Mouse (Mus musculus) G1E (cell line): ENCODE measurements around the gene Spats2. TPM values are rescaled to one million over a fixed set of nuclear protein-coding genes. Genes with fewer than 3 reads are reported as not detected.

Experiments used
- ATAC-seq: 2 replicates; pipeline ENCODE4 v1.8.0; 2016; ENCODE audit warnings: mild to moderate bottlenecking; ENCODE audit not compliant: insufficient number of reproducible peaks, poor library complexity, low FRiP score, severe bottlenecking; ENCODE audit errors: extremely low read depth
- DNase-seq: peaks from one replicate; pipeline ENCODE4 v3.0.0; 2012; ENCODE audit warnings: low spot score
- H3K27me3 ChIP-seq: 2 replicates; pipeline ENCODE4 v1.6.1; 2012; ENCODE audit warnings: mild to moderate bottlenecking, low read length, inconsistent platforms; ENCODE audit not compliant: insufficient read depth
- H3K36me3 ChIP-seq: replicated peaks from 2 replicates; pipeline ENCODE3; 2012; ENCODE audit warnings: mild to moderate bottlenecking, inconsistent platforms
- H3K4me1 ChIP-seq: 2 replicates; pipeline ENCODE4 v1.6.1; 2012; ENCODE audit warnings: low read depth, low read length, inconsistent platforms, mixed read lengths; ENCODE audit not compliant: insufficient read depth
- H3K4me3 ChIP-seq: 2 replicates; pipeline ENCODE4 v1.5.1; 2012; ENCODE audit warnings: low read depth, mild to moderate bottlenecking, inconsistent platforms, low read length, moderate library complexity, mixed read lengths
- H3K9me3 ChIP-seq: replicated peaks from 2 replicates; pipeline ENCODE4 v1.6.1; 2012; ENCODE audit warnings: inconsistent platforms
- CTCF ChIP-seq: IDR thresholded peaks from 2 replicates; pipeline ENCODE4 v1.5.1; 2012; ENCODE audit warnings: low read depth, low read length, inconsistent platforms, mixed read lengths
- GATA1 ChIP-seq: IDR thresholded peaks from 2 replicates; pipeline ENCODE4 v1.6.1; 2012; ENCODE audit warnings: borderline replicate concordance, low read length, inconsistent platforms, mixed read lengths
- GATA2 ChIP-seq: IDR thresholded peaks from 2 replicates; pipeline ENCODE4 v1.6.1; 2012; ENCODE audit warnings: low read depth, low read length, inconsistent platforms, borderline replicate concordance
- POLR2AphosphoS5 ChIP-seq: IDR thresholded peaks from 2 replicates; pipeline ENCODE4 v1.6.1; 2012; ENCODE audit warnings: low read depth, low read length, inconsistent platforms; ENCODE audit not compliant: insufficient replicate concordance
- TAL1 ChIP-seq: conservative IDR thresholded peaks from 2 replicates; pipeline ENCODE4 v1.6.1; 2012; ENCODE audit warnings: low read depth, low read length, inconsistent platforms, mixed read lengths
- polyA plus RNA-seq: library from polyadenylated mRNA; stranded (reverse); fragments of >175 nt; gene quantifications from 2 replicates; pipeline ENCODE4 v1.2.3, GENCODE M21; 2012
- total RNA-seq, 2 experiments: library from RNA; stranded (forward) in 1 of 2; stranded (reverse) in 1 of 2; fragments of 200-1000 nt in 1 of 2; fragments of >200 nt in 1 of 2; fragmentation: Nextera tagmentation in 1 of 2; gene quantifications; 2 replicates each; pipeline ENCODE4 v1.2.3; 2014 to 2017

The Spats2 gene
- total and polyA plus RNA-seq, 3 experiments, result 0.05 TPM; not detected in 2

- H3K9me3 ChIP-seq, result peaks cover 3% of the 10 kb centered on the region
- TF ChIP-seq TAL1, result no peak
- no peak for TF ChIP-seq GATA2
- TF ChIP-seq POLR2AphosphoS5, result no peak
- TF ChIP-seq CTCF, result no peak
- no peak for TF ChIP-seq GATA1
- H3K4me3 ChIP-seq, result no peak overlapping the region
- peaks cover 54% of the 10 kb centered on the region for H3K27me3 ChIP-seq
- no peak for ATAC-seq
- H3K4me1 ChIP-seq, result peaks cover 5% of the 10 kb centered on the region
- DNase-seq, result no peak
- peaks cover 2% of the 10 kb centered on the region for H3K36me3 ChIP-seq
Observed at GRCm38 (mm10) chr15:99089069-99089468, 36.6 kb upstream of the Spats2 start.

DNA sequence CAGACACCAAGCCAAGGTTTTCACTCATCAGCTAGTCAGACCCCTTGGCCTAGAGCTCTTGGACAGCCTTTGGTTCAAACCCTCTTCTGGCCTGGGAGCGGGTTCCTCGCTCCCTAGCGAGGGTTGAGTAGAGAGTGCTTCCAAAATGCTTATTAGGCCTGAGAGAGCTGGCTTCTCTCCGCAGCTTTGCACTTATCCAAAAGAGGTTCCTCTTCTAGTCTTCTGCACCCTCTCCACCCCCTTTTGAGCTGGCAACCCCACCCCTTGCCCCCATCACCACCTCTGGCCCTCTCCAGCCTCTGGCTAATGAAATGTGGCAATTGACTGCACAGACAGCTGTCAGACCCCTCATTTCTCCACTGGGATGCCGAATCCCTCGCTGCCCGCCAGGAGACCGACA is 32.8 kb upstream of the Spats2 start, which contains the start of gene Dnajc22:
TSS of gene Dnajc22 (plus strand) at position 301 of the 400 bp plus-strand sequence.
- TF ChIP-seq CTCF (no peak), POLR2AphosphoS5 (no peak), GATA1 (no peak), GATA2 (no peak), TAL1 (no peak)
- ATAC-seq, result no peak
- peaks cover 81% of the 10 kb centered on the region for H3K27me3 ChIP-seq
- H3K36me3 ChIP-seq, result no peaks in the 10 kb centered on the region
- peaks cover 3% of the 10 kb centered on the region for H3K4me1 ChIP-seq
- no peak for DNase-seq
- H3K4me3 ChIP-seq, result no peak within 1 kb of the TSS
- H3K9me3 ChIP-seq, result no peaks in the 10 kb centered on the region

GRCm38 (mm10) chr15:99093291-99094258 is 32.1 kb upstream of the Spats2 start:
- H3K9me3 ChIP-seq, result no peaks in the 10 kb centered on the region
- no peak overlapping the region for H3K4me3 ChIP-seq
- peaks cover 3% of the 10 kb centered on the region for H3K4me1 ChIP-seq
- ATAC-seq (no peak), DNase-seq (no peak)
- TF ChIP-seq GATA2, result no peak
- peaks cover 82% of the 10 kb centered on the region for H3K27me3 ChIP-seq
- H3K36me3 ChIP-seq, result no peaks in the 10 kb centered on the region

- H3K4me3 ChIP-seq, result no peak overlapping the region
- H3K27me3 ChIP-seq, result peaks cover 84% of the 10 kb centered on the region
- no peaks in the 10 kb centered on the region for H3K9me3 ChIP-seq
- no peaks in the 10 kb centered on the region for H3K36me3 ChIP-seq
- no peak for ATAC-seq
- H3K4me1 ChIP-seq, result peaks cover 3% of the 10 kb centered on the region
- no peak for DNase-seq
- no peak for TF ChIP-seq POLR2AphosphoS5
- TF ChIP-seq CTCF, result no peak
- no peak for TF ChIP-seq TAL1
- no peak for TF ChIP-seq GATA2
- no peak for TF ChIP-seq GATA1
Observed at GRCm38 (mm10) chr15:99094631-99095270, 31.0 kb upstream of the Spats2 start.

GRCm38 (mm10) chr15:99095356-99095755 is 30.4 kb upstream of the Spats2 start:
- H3K4me1 ChIP-seq, result peaks cover 3% of the 10 kb centered on the region
- ATAC-seq (no peak), DNase-seq (no peak)
- no peak overlapping the region for H3K4me3 ChIP-seq
- no peaks in the 10 kb centered on the region for H3K36me3 ChIP-seq
- TF ChIP-seq CTCF (no peak), POLR2AphosphoS5 (no peak)
- H3K9me3 ChIP-seq, result no peaks in the 10 kb centered on the region
- H3K27me3 ChIP-seq, result peaks cover 84% of the 10 kb centered on the region

- H3K9me3 ChIP-seq, result no peaks in the 10 kb centered on the region
- H3K4me1 ChIP-seq, result peaks cover 3% of the 10 kb centered on the region
- peaks cover 83% of the 10 kb centered on the region for H3K27me3 ChIP-seq
- TF ChIP-seq POLR2AphosphoS5, result no peak
- no peaks in the 10 kb centered on the region for H3K36me3 ChIP-seq
- H3K4me3 ChIP-seq, result no peak overlapping the region
- no peak for ATAC-seq
- no peak for DNase-seq
Observed at GRCm38 (mm10) chr15:99096061-99096793, 29.5 kb upstream of the Spats2 start.
